Mouse (Mus musculus): ENCODE results near the gene Cerk. TPM values are rescaled to one million over a fixed set of nuclear protein-coding genes. Genes with fewer than 3 reads are reported as not detected.
A peak's percentile ranks its signal among the peaks of the same experiment; 100 is the strongest.
"Not testable (repeated sequence)": the region's sequence is repeated elsewhere in the genome, so short reads cannot be mapped to it uniquely, and the experiment has no call there.

Cerk gene
- polyA plus RNA-seq, 1 experiment from 2014 or later: 4.7 TPM

- H3K9ac ChIP-seq (ENCODE audit: low read depth, low read length); H3K27ac ChIP-seq (ENCODE audit: low read length); H3K4me3 ChIP-seq (ENCODE audit: low read depth, low read length); H3K9me3 ChIP-seq (replicated peaks; ENCODE audit: control insufficient read depth, low read length); H3K27me3 ChIP-seq (ENCODE audit: control insufficient read depth, insufficient read depth, low read depth, low read length); H3K4me1 ChIP-seq (ENCODE audit: control insufficient read depth, low read depth, low read length); ATAC-seq (ENCODE audit: low read depth); H3K4me2 ChIP-seq (ENCODE audit: low read depth, low read length); H3K36me3 ChIP-seq (ENCODE audit: control insufficient read depth, insufficient read depth): not testable (repeated sequence)
- 90% methylated on average over 5 of the region's 5 CpGs for WGBS (ENCODE audit: insufficient replicate concordance)
Observed at GRCm38 (mm10) chr15:86096604-86097020, 89.3 kb downstream of the Cerk start.

DNA sequence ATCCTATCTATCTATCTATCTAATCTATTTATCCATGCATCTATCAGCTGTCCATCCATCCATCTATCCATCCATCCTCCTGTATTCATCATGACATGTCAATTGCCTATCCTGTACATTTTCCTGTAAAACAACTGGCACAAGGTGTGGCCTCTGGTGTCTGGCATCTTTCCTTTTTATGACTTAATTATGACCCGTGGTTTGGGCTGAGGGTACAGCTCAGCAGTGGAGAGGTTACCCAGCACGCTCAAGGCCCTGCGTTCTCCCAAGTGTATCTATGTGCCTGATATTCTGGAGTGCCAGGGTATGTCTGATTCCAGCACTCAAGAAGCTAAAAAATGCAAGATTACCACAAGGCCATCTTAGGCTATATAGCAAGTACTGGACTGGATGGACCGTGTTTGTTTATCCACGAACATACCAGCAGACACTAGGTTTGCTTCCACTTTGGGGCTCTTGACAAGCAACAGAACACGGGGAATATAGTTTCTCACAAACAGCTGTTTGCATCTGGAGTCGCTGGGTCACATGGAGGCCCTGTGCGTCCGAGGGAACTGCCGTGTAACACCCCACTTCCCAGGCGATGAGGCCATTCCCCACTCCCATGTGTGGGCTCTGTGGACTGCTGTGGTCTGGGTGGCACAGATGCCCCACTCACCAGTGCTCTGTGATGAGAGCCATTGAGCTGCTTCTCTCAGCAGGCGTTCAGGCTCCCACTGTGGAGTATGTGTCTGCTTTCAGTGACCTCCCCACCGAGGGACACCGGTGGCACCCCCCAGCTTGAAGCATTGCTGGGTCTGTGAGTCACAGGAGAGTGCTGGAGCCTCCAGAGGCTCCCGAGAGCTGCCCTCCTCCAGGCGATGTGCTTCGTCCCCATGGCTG lies 90.0 kb downstream of the Cerk start:
- no peaks in the 10 kb centered on the region for H3K36me3 ChIP-seq (ENCODE audit: control insufficient read depth, insufficient read depth)
- H3K4me2 ChIP-seq (ENCODE audit: low read depth, low read length): no peak overlapping the region
- no peaks in the 10 kb centered on the region; the same call in none of the 2 replicates for H3K4me1 ChIP-seq (ENCODE audit: control insufficient read depth, low read depth, low read length)
- H3K27ac ChIP-seq (ENCODE audit: low read length): no peak overlapping the region
- no peak overlapping the region for H3K4me3 ChIP-seq (ENCODE audit: low read depth, low read length)
- WGBS (ENCODE audit: insufficient replicate concordance): 86% methylated on average over 17 of the region's 17 CpGs
- H3K9me3 ChIP-seq (replicated peaks; ENCODE audit: control insufficient read depth, low read length): no peaks in the 10 kb centered on the region
- no peak for ATAC-seq (ENCODE audit: low read depth)
- no peaks in the 10 kb centered on the region for H3K27me3 ChIP-seq (ENCODE audit: control insufficient read depth, insufficient read depth, low read depth, low read length)
- H3K9ac ChIP-seq (ENCODE audit: low read depth, low read length): no peak overlapping the region

DNA sequence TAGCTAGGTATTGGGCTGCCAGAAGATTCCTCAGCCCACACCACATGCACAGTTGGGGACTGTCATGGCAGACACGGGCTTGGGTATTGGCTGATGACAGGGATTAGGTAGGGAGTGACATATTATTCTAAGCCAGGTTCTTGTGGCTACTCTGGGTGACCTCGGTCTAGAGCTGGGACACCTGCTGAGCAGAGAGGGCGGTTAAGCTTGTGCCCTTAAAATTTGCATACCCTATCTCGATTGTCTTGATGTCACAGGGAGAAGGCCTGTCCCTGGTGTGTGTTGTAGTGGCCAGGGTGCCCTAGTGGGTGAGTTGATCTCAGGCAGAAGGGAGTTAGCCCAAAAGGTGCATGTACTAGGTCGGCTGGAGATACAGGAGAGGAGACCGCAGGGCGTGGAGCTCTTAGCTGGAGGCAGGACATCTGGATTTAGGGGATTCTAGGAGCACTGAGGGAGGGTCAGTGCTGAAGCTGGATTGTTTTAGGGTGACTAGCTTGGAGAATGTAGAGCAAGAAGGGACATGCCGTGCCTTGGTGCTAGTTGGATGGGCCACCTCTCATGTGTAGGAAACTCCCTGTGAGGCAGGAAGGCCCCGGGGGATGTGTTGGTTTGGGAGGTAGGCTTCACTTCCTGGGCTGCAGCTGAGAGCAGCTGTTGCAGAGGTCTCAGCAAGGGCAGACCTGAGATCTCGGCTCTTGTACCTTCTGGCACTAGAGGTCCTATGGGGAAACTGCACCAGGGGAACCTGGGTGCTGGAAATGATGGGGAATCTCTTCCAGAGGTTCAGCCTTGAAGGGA lies 91.4 kb downstream of the Cerk start:
- Histone ChIP-seq H3K4me3 (ENCODE audit: low read depth, low read length) (no peak overlapping the region), H3K36me3 (ENCODE audit: control insufficient read depth, insufficient read depth) (no peaks in the 10 kb centered on the region), H3K4me2 (ENCODE audit: low read depth, low read length) (no peak overlapping the region), H3K27me3 (ENCODE audit: control insufficient read depth, insufficient read depth, low read depth, low read length) (no peaks in the 10 kb centered on the region), H3K27ac (ENCODE audit: low read length) (no peak overlapping the region), H3K9ac (ENCODE audit: low read depth, low read length) (no peak overlapping the region), H3K9me3 (replicated peaks; ENCODE audit: control insufficient read depth, low read length) (no peaks in the 10 kb centered on the region), H3K4me1 (ENCODE audit: control insufficient read depth, low read depth, low read length) (peaks cover 9% of the 10 kb centered on the region)
- WGBS (ENCODE audit: insufficient replicate concordance): 72% methylated on average over 10 of the region's 10 CpGs
- no peak for ATAC-seq (ENCODE audit: low read depth)

GRCm38 (mm10) chr15:86093236-86093635 lies 92.7 kb downstream of the Cerk start:
- Histone ChIP-seq H3K9ac (ENCODE audit: low read depth, low read length) (no peak overlapping the region), H3K9me3 (replicated peaks; ENCODE audit: control insufficient read depth, low read length) (no peaks in the 10 kb centered on the region), H3K27me3 (ENCODE audit: control insufficient read depth, insufficient read depth, low read depth, low read length) (no peaks in the 10 kb centered on the region), H3K36me3 (ENCODE audit: control insufficient read depth, insufficient read depth) (no peaks in the 10 kb centered on the region), H3K4me3 (ENCODE audit: low read depth, low read length) (no peak overlapping the region), H3K27ac (ENCODE audit: low read length) (peak overlapping the region; percentile 53), H3K4me2 (ENCODE audit: low read depth, low read length) (no peak overlapping the region), H3K4me1 (ENCODE audit: control insufficient read depth, low read depth, low read length) (peaks cover 19% of the 10 kb centered on the region)
- ATAC-seq (ENCODE audit: low read depth): no peak
- 71% methylated on average over 1 of the region's 1 CpGs for WGBS (ENCODE audit: insufficient replicate concordance)

GRCm38 (mm10) chr15:86091998-86092670 lies 93.8 kb downstream of the Cerk start:
- Histone ChIP-seq H3K9ac (ENCODE audit: low read depth, low read length) (no peak overlapping the region), H3K4me3 (ENCODE audit: low read depth, low read length) (no peak overlapping the region)

DNA sequence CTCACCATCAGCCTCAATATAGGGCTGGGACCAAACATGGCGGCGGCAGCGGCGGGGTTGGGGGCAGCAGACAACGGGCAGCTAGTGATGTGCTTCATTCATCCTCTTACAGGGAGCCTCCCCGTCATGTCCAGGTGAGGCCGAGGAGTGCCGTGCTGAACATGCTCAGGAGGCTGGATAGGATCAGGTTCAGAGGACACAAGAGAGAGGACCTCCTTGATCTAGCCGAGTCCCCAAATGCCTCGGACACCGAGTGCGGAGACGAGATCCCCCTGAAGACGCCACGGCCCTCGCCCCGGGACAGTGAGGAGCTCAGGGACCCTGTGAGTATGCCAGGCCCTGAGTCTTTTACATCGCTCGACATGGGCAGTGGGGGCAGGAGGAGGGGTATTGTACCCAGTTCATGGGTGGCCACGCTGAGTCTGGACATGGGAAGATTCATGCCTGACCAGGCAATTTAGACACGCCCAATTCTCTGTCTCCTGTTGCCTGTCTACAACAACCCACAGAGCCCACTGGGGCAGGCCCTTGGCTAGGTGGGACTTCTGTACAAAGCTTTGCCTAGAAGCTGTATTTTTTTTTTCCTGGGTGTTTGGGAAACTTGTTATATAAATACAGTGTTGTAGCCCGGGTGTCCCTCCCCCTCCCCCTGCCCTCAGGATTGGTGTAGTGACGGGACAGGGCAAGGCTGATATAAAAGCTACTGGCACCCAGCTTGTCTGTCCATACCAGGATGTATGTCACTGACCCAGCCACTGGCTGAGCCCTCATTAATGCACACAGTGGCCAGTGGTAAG lies 94.5 kb downstream of the Cerk start:
- Histone ChIP-seq H3K9me3 (replicated peaks; ENCODE audit: control insufficient read depth, low read length) (no peaks in the 10 kb centered on the region), H3K4me1 (ENCODE audit: control insufficient read depth, low read depth, low read length) (peaks cover 28% of the 10 kb centered on the region), H3K4me2 (ENCODE audit: low read depth, low read length) (no peak overlapping the region), H3K27ac (ENCODE audit: low read length) (peak overlapping the region; percentile 71), H3K27me3 (ENCODE audit: control insufficient read depth, insufficient read depth, low read depth, low read length) (no peaks in the 10 kb centered on the region), H3K4me3 (ENCODE audit: low read depth, low read length) (no peak overlapping the region), H3K9ac (ENCODE audit: low read depth, low read length) (no peak overlapping the region), H3K36me3 (ENCODE audit: control insufficient read depth, insufficient read depth) (no peaks in the 10 kb centered on the region)
- no peak for ATAC-seq (ENCODE audit: low read depth)
- WGBS (ENCODE audit: insufficient replicate concordance): 86% methylated on average over 23 of the region's 23 CpGs

More at GRCm38 (mm10) chr15:86091998-86092670, 93.8 kb downstream of the Cerk start:
- Histone ChIP-seq H3K4me1 (ENCODE audit: control insufficient read depth, low read depth, low read length) (peaks cover 25% of the 10 kb centered on the region), H3K36me3 (ENCODE audit: control insufficient read depth, insufficient read depth) (no peaks in the 10 kb centered on the region), H3K27me3 (ENCODE audit: control insufficient read depth, insufficient read depth, low read depth, low read length) (no peaks in the 10 kb centered on the region), H3K9me3 (replicated peaks; ENCODE audit: control insufficient read depth, low read length) (no peaks in the 10 kb centered on the region), H3K4me2 (ENCODE audit: low read depth, low read length) (no peak overlapping the region), H3K27ac (ENCODE audit: low read length) (peak overlapping the region; percentile 71)
- peak; percentile 84 for ATAC-seq (ENCODE audit: low read depth)
- WGBS (ENCODE audit: insufficient replicate concordance): 76% methylated on average over 12 of the region's 12 CpGs

DNA sequence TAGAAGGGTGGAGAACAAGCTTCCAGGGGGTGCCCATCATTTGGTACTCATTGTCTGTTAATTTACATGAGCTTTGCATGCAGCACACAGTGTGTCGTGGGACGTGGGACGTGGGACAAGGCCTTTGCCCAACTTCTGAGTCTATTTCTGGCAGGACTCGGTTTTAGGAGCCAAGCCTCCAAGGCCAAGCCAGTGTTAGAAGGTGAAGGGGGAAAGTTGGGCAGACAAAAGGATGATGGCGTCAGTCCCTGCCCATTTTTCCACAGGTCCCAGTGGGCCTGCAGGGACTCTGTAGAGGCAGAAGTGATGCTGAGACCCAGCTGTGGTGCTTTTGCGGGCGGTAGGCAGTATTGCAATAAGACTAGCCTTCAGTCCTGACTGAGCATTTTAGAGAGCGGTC lies 95.4 kb downstream of the Cerk start:
- Histone ChIP-seq H3K27me3 (ENCODE audit: control insufficient read depth, insufficient read depth, low read depth, low read length) (no peaks in the 10 kb centered on the region), H3K9ac (ENCODE audit: low read depth, low read length) (no peak overlapping the region), H3K9me3 (replicated peaks; ENCODE audit: control insufficient read depth, low read length) (no peaks in the 10 kb centered on the region), H3K4me1 (ENCODE audit: control insufficient read depth, low read depth, low read length) (peaks cover 36% of the 10 kb centered on the region), H3K27ac (ENCODE audit: low read length) (peak overlapping the region; percentile 24; the same call in 1 of the 2 replicates), H3K36me3 (ENCODE audit: control insufficient read depth, insufficient read depth) (no peaks in the 10 kb centered on the region), H3K4me3 (ENCODE audit: low read depth, low read length) (no peak overlapping the region), H3K4me2 (ENCODE audit: low read depth, low read length) (no peak overlapping the region)
- ATAC-seq (ENCODE audit: low read depth): no peak
- 83% methylated on average over 8 of the region's 8 CpGs for WGBS (ENCODE audit: insufficient replicate concordance)

- 63% methylated on average over 11 of the region's 11 CpGs for WGBS (ENCODE audit: insufficient replicate concordance)
Observed at GRCm38 (mm10) chr15:86089991-86090529, 95.9 kb downstream of the Cerk start.

More at GRCm38 (mm10) chr15:86089991-86090529, 95.9 kb downstream of the Cerk start:
- Histone ChIP-seq H3K4me1 (ENCODE audit: control insufficient read depth, low read depth, low read length) (peaks cover 41% of the 10 kb centered on the region), H3K36me3 (ENCODE audit: control insufficient read depth, insufficient read depth) (no peaks in the 10 kb centered on the region), H3K4me3 (ENCODE audit: low read depth, low read length) (no peak overlapping the region), H3K27ac (ENCODE audit: low read length) (peak overlapping the region; percentile 24; the same call in 1 of the 2 replicates), H3K4me2 (ENCODE audit: low read depth, low read length) (no peak overlapping the region), H3K27me3 (ENCODE audit: control insufficient read depth, insufficient read depth, low read depth, low read length) (no peaks in the 10 kb centered on the region), H3K9me3 (replicated peaks; ENCODE audit: control insufficient read depth, low read length) (no peaks in the 10 kb centered on the region), H3K9ac (ENCODE audit: low read depth, low read length) (no peak overlapping the region)
- ATAC-seq (ENCODE audit: low read depth): 0 out of 2 replicates have a peak, but pooled peaks have one; percentile 7

Data from liver, embryonic 16.5 days (tissue).